Mouse (Mus musculus) forebrain, embryonic 12.5 days (tissue): ENCODE data around the gene Rbmxl1. TPM values are rescaled to one million over a fixed set of nuclear protein-coding genes. Genes with fewer than 3 reads are reported as not detected.
A peak's percentile ranks its signal among the peaks of the same experiment; 100 is the strongest.
"Not testable (repeated sequence)": the region's sequence is repeated elsewhere in the genome, so short reads cannot be mapped to it uniquely, and the experiment has no call there.

Source experiments
- ATAC-seq: fragments of 200-750 bp; cut with Nextera tagmentation; 2 replicates; pipeline ENCODE4 v1.8.0; 2017; ENCODE audit warnings: moderate TSS enrichment; ENCODE audit not compliant: low FRiP score
- H3K27ac ChIP-seq: fragments of 300-500 bp; sonication (generic); 2 replicates; pipeline ENCODE4 v1.5.1; 2016; ENCODE audit warnings: mild to moderate bottlenecking
- H3K27me3 ChIP-seq: fragments of 300-500 bp; sonication (generic); 2 replicates; pipeline ENCODE4 v1.6.1; 2016; ENCODE audit warnings: mild to moderate bottlenecking
- H3K36me3 ChIP-seq: fragments of 300-500 bp; sonication (generic); replicated peaks from 2 replicates; pipeline ENCODE4 v1.6.1; 2016; ENCODE audit warnings: mild to moderate bottlenecking
- H3K4me1 ChIP-seq: fragments of 300-500 bp; sonication (generic); 2 replicates; pipeline ENCODE4 v1.6.1; 2016
- H3K4me2 ChIP-seq: fragments of 300-500 bp; sonication (generic); 2 replicates; pipeline ENCODE4 v1.6.1; 2016; ENCODE audit warnings: mild to moderate bottlenecking, moderate library complexity
- H3K4me3 ChIP-seq: fragments of 300-500 bp; sonication (generic); replicated peaks from 2 replicates; pipeline ENCODE4 v1.5.1; 2016; ENCODE audit warnings: mild to moderate bottlenecking
- H3K9ac ChIP-seq: fragments of 300-500 bp; sonication (generic); 2 replicates; pipeline ENCODE4 v1.6.1; 2016; ENCODE audit warnings: mild to moderate bottlenecking
- H3K9me3 ChIP-seq: fragments of 300-500 bp; sonication (generic); 2 replicates; pipeline ENCODE4 v1.6.1; 2016
- WGBS: fragments of 180-500 bp; shearing (Covaris S2); methylation state at CpG from one replicate; pipeline ENCODE4 v1.1.7; 2016; 5-methylcytosine and 5-hydroxymethylcytosine counted together
- polyA plus RNA-seq: library from polyadenylated mRNA; unstranded; fragments of >200 nt; fragmentation: Nextera tagmentation; extraction: Ambion mirVana; gene quantifications from 2 replicates; pipeline ENCODE4 v1.2.1, GENCODE M21; 2016

Gene Rbmxl1
- polyA plus RNA-seq = 345 and 356 TPM in 2 replicates

DNA sequence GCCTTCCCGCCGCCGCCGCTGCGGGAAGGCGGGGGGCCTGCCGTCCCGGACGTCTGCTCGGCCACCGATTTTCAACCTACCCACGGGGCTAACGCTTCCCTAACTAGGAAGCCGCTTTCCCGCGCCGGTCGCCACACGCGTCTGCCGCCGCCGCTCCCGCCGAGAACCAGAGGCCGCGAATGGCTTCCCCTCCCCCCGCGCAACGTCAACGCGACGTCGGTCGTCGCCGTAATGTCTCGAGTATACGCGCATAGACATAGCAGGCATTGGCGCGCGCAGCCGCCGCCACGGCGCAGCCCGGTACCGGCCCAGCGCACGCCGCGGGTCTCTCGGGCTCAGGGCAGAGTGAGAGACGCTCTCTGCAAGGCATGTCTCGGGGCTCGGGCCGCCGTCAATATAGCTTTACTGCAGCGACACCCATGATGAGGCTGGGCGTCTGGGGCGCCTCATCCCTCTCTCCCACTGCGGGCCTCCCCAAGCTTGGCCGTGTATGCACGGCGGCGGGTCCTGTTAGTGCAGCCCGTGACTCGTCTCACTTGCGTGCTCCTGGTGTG, at the start of gene Rbmxl1:
Gene Rbmxl1 (minus strand): TSS at position 180 of the 554 bp plus-strand sequence.
- WGBS = under 1% methylated on average over 69 of the region's 70 CpGs
- Histone ChIP-seq H3K9ac (peak within 1 kb of the TSS; percentile 99), H3K4me2 (peak within 1 kb of the TSS; percentile 92), H3K27ac (peak within 1 kb of the TSS; percentile 95), H3K9me3 (no peaks in the 10 kb centered on the region), H3K4me1 (peaks cover 19% of the 10 kb centered on the region), H3K27me3 (no peaks in the 10 kb centered on the region), H3K4me3 (peak within 1 kb of the TSS; percentile 94), H3K36me3 (peaks cover 20% of the 10 kb centered on the region)
- ATAC-seq = peak; percentile 93

DNA sequence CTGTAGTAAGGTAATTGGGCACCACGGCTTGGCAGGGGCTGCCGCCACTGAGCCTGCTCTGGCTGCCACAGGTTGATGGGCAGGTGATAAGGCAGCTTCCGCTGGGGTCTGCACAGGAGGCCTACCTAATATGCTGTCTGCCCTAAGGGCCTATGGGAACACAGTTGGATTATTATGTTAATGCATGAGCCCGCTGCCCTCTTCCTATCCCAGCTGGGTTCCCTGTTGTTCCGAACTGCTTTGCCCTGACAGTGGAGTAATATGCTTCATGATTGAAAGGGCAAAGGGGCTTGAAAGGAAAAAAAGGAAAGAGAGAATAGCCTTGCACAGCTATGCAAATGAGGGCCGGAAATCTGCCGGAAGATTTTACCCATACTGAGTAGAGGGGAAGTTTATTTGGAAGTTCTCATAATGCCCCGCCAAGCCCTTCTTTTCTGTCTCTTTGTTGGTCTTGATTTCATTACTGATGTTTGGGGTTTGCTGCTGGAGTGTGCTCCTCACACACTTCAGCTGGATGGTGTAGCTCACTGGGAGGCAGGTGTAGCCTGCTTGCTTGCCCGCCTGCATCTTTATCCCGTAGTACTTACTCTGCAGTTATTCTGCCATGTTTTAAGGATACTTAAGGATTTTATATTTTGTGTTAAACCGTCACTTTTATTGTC, 48.2 kb upstream of the Rbmxl1 start:
- peak overlapping the region; percentile 35 for H3K4me2 ChIP-seq
- H3K4me1 ChIP-seq = peaks cover 27% of the 10 kb centered on the region
- H3K9ac ChIP-seq = no peak overlapping the region
- H3K9me3 ChIP-seq = no peaks in the 10 kb centered on the region
- H3K4me3 ChIP-seq = no peak overlapping the region
- H3K36me3 ChIP-seq = no peaks in the 10 kb centered on the region; the same call in 1 of the 2 replicates
- H3K27ac ChIP-seq = 0 out of 2 replicates have a peak overlapping the region, but pooled peaks have one; percentile 9
- ATAC-seq = peak; percentile 83
- H3K27me3 ChIP-seq = no peaks in the 10 kb centered on the region; the same call in 1 of the 2 replicates
- WGBS = 14% methylated on average over 11 of the region's 11 CpGs

DNA sequence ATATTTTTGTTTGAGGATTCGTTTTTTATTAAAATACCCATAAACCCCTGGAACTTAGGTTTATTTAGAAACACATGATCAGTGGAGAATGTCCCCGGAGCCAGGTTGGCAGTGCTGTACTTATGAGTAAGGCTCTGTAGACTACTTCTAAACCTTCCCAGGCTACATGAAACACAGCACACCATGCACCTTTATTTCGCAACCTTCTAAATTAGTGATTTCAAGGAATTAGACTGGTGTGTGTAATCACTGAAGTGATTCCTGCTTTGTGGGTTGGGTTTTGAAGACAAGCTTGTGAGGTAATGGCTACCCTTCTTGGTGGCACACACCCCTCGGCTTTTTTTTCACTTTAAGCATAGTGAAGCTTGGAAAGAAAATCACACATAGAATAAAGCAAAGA, 47.1 kb upstream of the Rbmxl1 start:
- no peak overlapping the region for H3K4me3 ChIP-seq
- H3K9ac ChIP-seq = no peak overlapping the region
- H3K27me3 ChIP-seq = no peaks in the 10 kb centered on the region; the same call in 1 of the 2 replicates
- H3K4me1 ChIP-seq = peaks cover 28% of the 10 kb centered on the region
- ATAC-seq = no peak
- no peak overlapping the region for H3K27ac ChIP-seq
- 88% methylated on average over 4 of the region's 4 CpGs for WGBS
- no peak overlapping the region for H3K4me2 ChIP-seq
- H3K36me3 ChIP-seq = no peaks in the 10 kb centered on the region; the same call in 1 of the 2 replicates
- no peaks in the 10 kb centered on the region for H3K9me3 ChIP-seq

DNA sequence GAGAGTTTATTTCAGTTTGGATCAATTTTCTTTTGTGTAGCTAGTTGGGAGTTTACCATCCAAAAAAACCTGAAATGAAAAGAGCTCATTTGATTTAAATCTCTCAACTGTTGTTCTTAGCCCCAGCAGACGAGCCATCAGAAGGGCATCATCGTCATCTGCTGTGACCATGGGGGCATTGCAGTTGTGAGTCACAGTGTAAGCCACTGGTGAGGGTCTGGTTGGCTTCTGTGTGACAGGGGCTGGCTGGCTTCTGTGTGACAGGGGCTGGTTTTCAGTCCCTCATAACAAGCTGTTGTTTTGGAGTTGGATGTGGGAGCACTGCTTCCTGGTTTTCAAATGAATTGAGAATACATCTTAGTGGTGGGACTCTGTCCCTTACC, 42.0 kb upstream of the Rbmxl1 start:
- Histone ChIP-seq H3K4me3 (no peak overlapping the region), H3K27me3 (no peaks in the 10 kb centered on the region), H3K4me1 (peaks cover 14% of the 10 kb centered on the region), H3K4me2 (no peak overlapping the region), H3K9ac (no peak overlapping the region), H3K27ac (0 out of 2 replicates have a peak overlapping the region, but pooled peaks have one; percentile 31), H3K36me3 (no peaks in the 10 kb centered on the region; the same call in 1 of the 2 replicates), H3K9me3 (no peaks in the 10 kb centered on the region)
- ATAC-seq = no peak
- 57% methylated on average over 2 of the region's 2 CpGs for WGBS

DNA sequence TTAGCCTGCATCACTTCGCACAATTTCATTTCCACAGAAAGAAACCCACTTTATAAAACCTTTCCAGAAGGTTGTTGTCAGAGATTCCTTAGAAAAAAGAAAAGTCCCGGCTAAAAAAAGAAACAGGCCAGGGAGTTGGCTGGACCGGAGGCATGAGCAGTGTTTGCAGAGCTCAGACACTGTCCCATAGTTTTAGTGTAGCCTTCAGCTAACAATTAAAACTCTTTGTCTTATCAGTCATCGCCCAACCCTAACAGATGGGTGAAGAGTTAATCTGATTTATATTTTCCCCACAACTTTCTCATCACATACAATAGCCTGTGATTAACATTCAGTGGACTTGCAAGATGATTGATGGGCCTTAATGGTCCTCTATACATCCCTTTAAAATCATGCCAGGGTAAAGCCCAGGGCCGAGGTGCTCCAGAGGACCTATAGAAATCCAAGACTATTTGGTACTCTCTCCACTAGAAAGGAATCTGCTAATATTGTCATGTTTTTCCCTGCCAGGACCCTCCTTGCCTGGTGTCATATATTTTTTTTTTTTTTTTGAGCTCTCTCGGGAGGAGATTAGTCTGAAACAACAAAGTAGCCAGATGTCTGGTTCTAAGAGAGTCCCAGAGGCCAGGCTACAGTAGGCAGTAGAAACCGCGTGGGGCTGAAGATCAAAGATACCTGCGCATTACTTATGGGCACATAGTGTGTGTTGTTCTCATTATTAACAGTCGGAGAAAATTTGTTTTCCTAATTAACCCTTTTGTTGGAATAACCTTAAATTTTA, 41.5 kb upstream of the Rbmxl1 start:
- H3K9me3 ChIP-seq = no peaks in the 10 kb centered on the region
- no peaks in the 10 kb centered on the region for H3K27me3 ChIP-seq
- no peak overlapping the region for H3K4me3 ChIP-seq
- no peak overlapping the region for H3K9ac ChIP-seq
- H3K4me2 ChIP-seq = no peak overlapping the region
- WGBS = 49% methylated on average over 10 of the region's 10 CpGs
- no peaks in the 10 kb centered on the region; the same call in 1 of the 2 replicates for H3K36me3 ChIP-seq
- 0 out of 2 replicates have a peak overlapping the region, but pooled peaks have one; percentile 14 for H3K27ac ChIP-seq
- no peak; the same call in 1 of the 2 replicates for ATAC-seq
- H3K4me1 ChIP-seq = peaks cover 17% of the 10 kb centered on the region

DNA sequence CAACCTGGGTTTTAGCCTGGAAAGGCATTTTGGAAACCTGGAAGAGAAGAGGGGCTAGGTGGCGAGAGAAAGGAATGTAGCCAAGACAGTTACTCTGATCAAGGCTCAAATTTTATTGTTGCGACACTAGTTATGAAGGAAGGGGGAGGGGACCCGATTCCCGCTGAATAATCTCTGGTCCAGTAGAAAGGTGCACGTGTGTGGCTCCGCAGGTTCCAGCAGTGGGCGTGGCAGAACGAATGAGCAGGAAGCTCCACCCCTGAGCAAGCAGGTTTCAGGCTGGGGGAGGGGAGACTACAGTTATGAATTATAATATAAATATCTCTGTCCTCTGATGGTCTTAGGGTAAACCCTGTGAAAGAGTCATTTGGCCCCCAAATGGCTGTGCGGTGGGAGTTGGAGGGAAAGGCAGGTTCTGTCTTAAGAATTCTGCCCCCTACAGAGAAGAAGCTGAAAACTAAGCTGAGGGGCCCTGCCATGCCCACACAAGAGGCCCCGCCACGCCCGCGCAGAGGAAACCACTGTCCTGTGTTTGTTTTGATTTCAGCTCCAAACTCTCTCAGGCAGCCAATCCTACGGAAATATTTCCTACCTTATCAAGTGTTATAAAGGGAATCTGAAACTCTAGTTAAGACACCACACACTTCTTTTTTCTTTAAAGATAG, 36.6 kb upstream of the Rbmxl1 start:
- not testable (repeated sequence) for H3K9me3 ChIP-seq, H3K4me2 ChIP-seq, H3K36me3 ChIP-seq, H3K27me3 ChIP-seq, H3K27ac ChIP-seq, ATAC-seq, H3K4me1 ChIP-seq, H3K9ac ChIP-seq, H3K4me3 ChIP-seq
- WGBS = 53% methylated on average over 11 of the region's 14 CpGs

DNA sequence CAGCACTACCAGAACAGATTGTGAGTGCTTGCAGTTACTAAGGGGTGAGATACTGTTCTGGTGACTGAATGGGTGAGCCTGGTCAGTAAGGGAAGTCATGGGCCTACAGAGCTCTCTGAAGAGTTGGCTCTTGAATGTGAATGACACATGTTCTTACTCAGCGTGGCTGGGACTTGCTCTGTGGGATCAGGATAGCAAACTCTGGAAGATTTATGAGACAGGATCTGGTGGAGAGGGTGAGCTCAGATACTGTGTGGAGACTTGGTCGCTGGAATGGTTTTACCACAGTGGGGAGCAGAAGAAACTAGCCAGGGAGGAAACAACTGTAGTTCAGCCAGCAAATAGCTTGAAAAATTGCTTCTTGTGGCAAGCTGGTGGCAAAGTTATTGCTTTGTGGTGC, 35.8 kb upstream of the Rbmxl1 start:
- 0 out of 2 replicates have a peak, but pooled peaks cover 8% of the 10 kb centered on the region for H3K36me3 ChIP-seq
- 85% methylated on average over 2 of the region's 2 CpGs for WGBS
- H3K4me3 ChIP-seq = no peak overlapping the region
- H3K9ac ChIP-seq = no peak overlapping the region
- H3K4me1 ChIP-seq = peaks cover 4% of the 10 kb centered on the region; the same call in 1 of the 2 replicates
- no peak overlapping the region for H3K27ac ChIP-seq
- no peaks in the 10 kb centered on the region for H3K27me3 ChIP-seq
- no peak overlapping the region for H3K4me2 ChIP-seq
- ATAC-seq = no peak
- no peaks in the 10 kb centered on the region for H3K9me3 ChIP-seq

DNA sequence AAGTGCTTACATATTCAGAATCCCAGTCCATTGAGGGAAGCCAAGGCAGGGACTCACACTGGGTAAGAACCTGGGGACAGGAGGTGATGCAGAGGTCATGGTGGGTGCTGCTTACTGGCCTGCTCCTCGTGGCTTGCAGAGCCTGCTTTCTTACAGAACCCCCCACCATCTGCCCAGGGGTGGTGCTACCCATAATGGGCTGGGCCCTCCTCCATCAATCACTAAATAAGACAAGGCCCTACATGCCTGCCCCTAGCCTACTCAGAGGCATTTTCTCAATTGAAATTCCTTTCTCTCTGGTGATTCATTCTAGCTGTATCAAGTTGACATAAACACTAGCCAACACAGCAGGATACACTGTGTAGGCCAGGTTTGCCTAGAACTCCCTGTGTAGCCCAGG, 34.9 kb upstream of the Rbmxl1 start:
- WGBS = 40% methylated on average over 1 of the region's 1 CpGs
- Histone ChIP-seq H3K36me3 (0 out of 2 replicates have a peak, but pooled peaks cover 8% of the 10 kb centered on the region), H3K4me3 (no peak overlapping the region), H3K9ac (no peak overlapping the region), H3K4me1 (peaks cover 3% of the 10 kb centered on the region; the same call in 1 of the 2 replicates), H3K4me2 (no peak overlapping the region), H3K27me3 (no peaks in the 10 kb centered on the region), H3K9me3 (no peaks in the 10 kb centered on the region), H3K27ac (no peak overlapping the region)
- no peak for ATAC-seq

DNA sequence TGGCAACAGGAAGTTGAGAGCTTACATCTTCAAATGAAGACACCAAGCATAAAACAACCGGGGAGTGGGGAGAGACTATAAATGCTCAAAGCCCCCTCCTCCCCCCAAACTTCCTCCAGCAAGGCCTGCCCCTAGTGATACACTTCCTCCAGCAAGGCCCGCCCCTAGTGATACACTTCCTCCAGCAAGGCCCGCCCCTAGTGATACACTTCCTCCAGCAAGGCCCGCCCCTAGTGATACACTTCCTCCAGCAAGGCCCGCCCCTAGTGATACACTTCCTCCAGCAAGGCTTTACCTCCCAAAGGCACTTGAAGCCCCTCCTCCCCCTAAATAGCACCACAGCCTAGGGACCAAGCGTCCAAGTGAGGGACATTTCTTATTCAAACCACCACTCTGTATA, 34.0 kb upstream of the Rbmxl1 start:
- H3K27me3 ChIP-seq, H3K4me2 ChIP-seq, H3K4me3 ChIP-seq, H3K27ac ChIP-seq, ATAC-seq, H3K4me1 ChIP-seq, H3K9ac ChIP-seq, H3K9me3 ChIP-seq: not testable (repeated sequence)
- peaks cover 14% of the 10 kb centered on the region; the same call in 1 of the 2 replicates for H3K36me3 ChIP-seq
- WGBS = 97% methylated on average over 5 of the region's 6 CpGs

DNA sequence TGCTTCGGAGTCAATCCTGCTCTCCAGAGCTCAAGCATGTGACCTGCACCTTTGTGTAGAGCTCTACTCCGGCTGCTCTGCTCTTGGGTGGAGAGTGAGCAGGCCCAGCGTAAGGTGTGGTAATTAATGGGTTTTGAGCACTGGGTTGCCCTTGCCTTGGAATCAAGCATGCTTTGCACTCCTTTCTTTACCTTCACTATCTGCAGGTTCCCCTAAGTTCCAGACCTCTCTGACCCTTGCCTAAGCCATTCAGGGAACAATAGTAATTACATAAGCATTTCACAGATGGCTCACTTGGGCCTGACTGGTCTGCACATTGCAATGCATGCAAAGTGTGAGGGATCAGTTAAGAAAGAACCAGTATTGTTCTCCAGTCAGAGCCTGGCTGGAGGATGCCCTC, 29.1 kb upstream of the Rbmxl1 start:
- H3K9ac ChIP-seq = no peak overlapping the region
- peaks cover 15% of the 10 kb centered on the region; the same call in 1 of the 2 replicates for H3K36me3 ChIP-seq
- H3K4me2 ChIP-seq = no peak overlapping the region
- no peak overlapping the region for H3K27ac ChIP-seq
- no peaks in the 10 kb centered on the region for H3K27me3 ChIP-seq
- H3K9me3 ChIP-seq = no peaks in the 10 kb centered on the region
- ATAC-seq = no peak
- no peaks in the 10 kb centered on the region for H3K4me1 ChIP-seq
- H3K4me3 ChIP-seq = no peak overlapping the region
- 87% methylated on average over 3 of the region's 3 CpGs for WGBS

DNA sequence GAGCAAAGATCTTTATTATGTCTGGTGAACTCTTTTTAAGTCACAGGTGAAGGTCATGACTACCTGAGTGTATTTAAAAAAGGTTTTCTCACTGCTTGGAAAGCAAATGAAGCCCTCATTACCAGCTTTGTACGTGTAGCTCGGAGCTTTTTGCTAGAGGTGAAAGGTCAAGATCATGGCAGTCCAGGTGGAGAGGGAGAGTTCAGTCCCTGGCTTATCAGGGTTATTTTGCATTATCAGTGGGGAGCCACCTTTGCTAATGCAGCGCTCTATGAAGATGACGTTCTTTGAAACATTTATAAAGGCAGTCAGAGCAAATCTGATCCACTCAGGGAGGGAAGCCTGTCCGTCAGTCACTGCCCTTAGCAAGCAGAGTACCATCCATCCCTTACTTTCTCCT, 28.0 kb upstream of the Rbmxl1 start:
- no peak overlapping the region for H3K4me3 ChIP-seq
- no peak overlapping the region for H3K9ac ChIP-seq
- H3K27me3 ChIP-seq = no peaks in the 10 kb centered on the region
- no peak overlapping the region for H3K27ac ChIP-seq
- 88% methylated on average over 5 of the region's 5 CpGs for WGBS
- H3K36me3 ChIP-seq = peaks cover 15% of the 10 kb centered on the region
- H3K9me3 ChIP-seq = no peaks in the 10 kb centered on the region
- no peak for ATAC-seq
- no peaks in the 10 kb centered on the region for H3K4me1 ChIP-seq
- H3K4me2 ChIP-seq = no peak overlapping the region

DNA sequence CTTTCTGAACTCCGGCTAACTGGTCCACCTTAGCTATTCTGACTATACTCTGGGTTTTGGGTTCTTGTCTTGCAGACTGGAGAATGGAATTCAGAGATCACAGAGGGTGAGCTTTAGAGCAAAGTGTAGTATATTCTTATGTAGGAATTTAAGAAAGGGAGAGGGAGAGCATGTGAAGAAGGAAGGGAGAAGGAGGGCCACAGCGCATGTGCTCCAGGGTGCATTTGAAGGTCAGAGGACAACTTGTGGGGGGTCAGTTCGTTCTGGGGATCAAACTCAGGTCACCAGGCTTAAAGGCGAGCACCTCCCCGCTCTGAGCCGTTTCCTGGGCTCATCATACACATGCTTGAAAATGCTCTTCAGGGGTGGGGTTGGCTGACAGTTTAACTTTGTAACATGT, 25.3 kb upstream of the Rbmxl1 start:
- no peak for ATAC-seq
- WGBS = 88% methylated on average over 6 of the region's 6 CpGs
- H3K36me3 ChIP-seq = peaks cover 22% of the 10 kb centered on the region
- H3K27ac ChIP-seq = no peak overlapping the region
- H3K4me1 ChIP-seq = no peaks in the 10 kb centered on the region
- H3K4me3 ChIP-seq = no peak overlapping the region
- H3K4me2 ChIP-seq = no peak overlapping the region
- no peak overlapping the region for H3K9ac ChIP-seq
- H3K9me3 ChIP-seq = no peaks in the 10 kb centered on the region
- no peaks in the 10 kb centered on the region for H3K27me3 ChIP-seq
